Mouse (Mus musculus) kidney, adult 9 months (tissue): ENCODE results near the gene Hydin.
A peak's percentile ranks its signal among the peaks of the same experiment; 100 is the strongest.

Experiments
- DNase-seq: peaks from one replicate; pipeline ENCODE4 v3.0.0; 2022

Hydin gene

GRCm38 (mm10) chr8:110643177-110643576, 376.4 kb downstream of the Hydin start:
- peak; percentile 18 for DNase-seq

GRCm38 (mm10) chr8:110644422-110644821, 377.6 kb downstream of the Hydin start:
- peak; percentile 25 for DNase-seq

GRCm38 (mm10) chr8:110644901-110645300, 378.1 kb downstream of the Hydin start:
- DNase-seq = peak; percentile 70

GRCm38 (mm10) chr8:110645340-110645739, 378.6 kb downstream of the Hydin start:
- DNase-seq = peak; percentile 76

- peak; percentile 78 for DNase-seq
Measured at GRCm38 (mm10) chr8:110646064-110646463, 379.3 kb downstream of the Hydin start.

- DNase-seq = no peak
Measured at GRCm38 (mm10) chr8:110648577-110648976, 381.8 kb downstream of the Hydin start.

- no peak for DNase-seq
Measured at GRCm38 (mm10) chr8:110649286-110649685, 382.5 kb downstream of the Hydin start.

- DNase-seq = no peak
Measured at GRCm38 (mm10) chr8:110650838-110651237, 384.1 kb downstream of the Hydin start.

GRCm38 (mm10) chr8:110651847-110652246, 385.1 kb downstream of the Hydin start:
- no peak for DNase-seq

- DNase-seq = no peak
Measured at GRCm38 (mm10) chr8:110654075-110655060, 387.6 kb downstream of the Hydin start.

- DNase-seq = no peak
Measured at GRCm38 (mm10) chr8:110655827-110656226, 389.1 kb downstream of the Hydin start.

- DNase-seq = no peak
Measured at GRCm38 (mm10) chr8:110657661-110658060, 390.9 kb downstream of the Hydin start.
